Mouse (Mus musculus) c-Kit-positive CD71-positive TER-119-negative erythroid progenitor cells, embryonic 14.5 days (primary cell): ENCODE measurements at regions not wholly inside any gene's neighbourhood (a gene's known extent, or its start where the extent isn't known, plus 50 kb on each side); places are given as distances from the start of the nearest gene placed in this dataset.

Experiments used
- DNase-seq: peaks from one replicate; pipeline ENCODE4 v3.0.0-alpha.2; 2013; ENCODE audit warnings: low read depth

- no peak for DNase-seq
Measured at GRCm38 (mm10) chr4:34105251-34105650, 55.3 kb upstream of the Spaca1 start.

GRCm38 (mm10) chr4:34114323-34114722 lies 64.3 kb upstream of the Spaca1 start:
- no peak for DNase-seq

GRCm38 (mm10) chr4:34117086-34117485 lies 67.1 kb upstream of the Spaca1 start:
- no peak for DNase-seq

GRCm38 (mm10) chr4:34122959-34123520 lies 73.0 kb upstream of the Spaca1 start:
- no peak for DNase-seq

GRCm38 (mm10) chr4:34128224-34128623 lies 78.2 kb upstream of the Spaca1 start:
- no peak for DNase-seq

- DNase-seq, result no peak
Measured at GRCm38 (mm10) chr4:34146133-34146867, 96.3 kb upstream of the Spaca1 start.

GRCm38 (mm10) chr4:34148956-34149739 lies 99.2 kb upstream of the Spaca1 start:
- DNase-seq, result no peak

- DNase-seq, result no peak
Measured at GRCm38 (mm10) chr4:34151605-34152347, 101.8 kb upstream of the Spaca1 start.

GRCm38 (mm10) chr4:34155501-34155900 lies 105.5 kb upstream of the Spaca1 start:
- DNase-seq, result no peak

GRCm38 (mm10) chr4:34157818-34158511 lies 108.0 kb upstream of the Spaca1 start:
- DNase-seq, result no peak

GRCm38 (mm10) chr4:34171265-34171862 lies 121.4 kb upstream of the Spaca1 start:
- no peak for DNase-seq

GRCm38 (mm10) chr4:34172000-34172399 lies 122.0 kb upstream of the Spaca1 start:
- DNase-seq, result no peak

- DNase-seq, result no peak
Measured at GRCm38 (mm10) chr4:34177421-34177820, 127.4 kb upstream of the Spaca1 start.

GRCm38 (mm10) chr4:34186522-34186921 lies 136.5 kb upstream of the Spaca1 start:
- no peak for DNase-seq

- DNase-seq, result no peak
Measured at GRCm38 (mm10) chr4:34203193-34203848, 153.3 kb upstream of the Spaca1 start.

GRCm38 (mm10) chr4:34209179-34209896 lies 159.3 kb upstream of the Spaca1 start:
- no peak for DNase-seq

- DNase-seq, result no peak
Measured at GRCm38 (mm10) chr4:34213731-34214130, 163.7 kb upstream of the Spaca1 start.

GRCm38 (mm10) chr4:34214346-34214745 lies 164.4 kb upstream of the Spaca1 start:
- no peak for DNase-seq

- DNase-seq, result no peak
Measured at GRCm38 (mm10) chr4:34221915-34222314, 171.9 kb upstream of the Spaca1 start.
